Mouse (Mus musculus) midbrain, embryonic 16.5 days (tissue): ENCODE measurements at regions not wholly inside any gene's neighbourhood (a gene's known extent, or its start where the extent isn't known, plus 50 kb on each side); places are given as distances from the start of the nearest gene placed in this dataset.

Source experiments
- ATAC-seq: fragments of 200-750 bp; cut with Nextera tagmentation; 2 replicates; pipeline ENCODE4 v1.8.0; 2017; ENCODE audit warnings: moderate TSS enrichment
- H3K27ac ChIP-seq: fragments of 300-500 bp; sonication (generic); 2 replicates; pipeline ENCODE4 v1.5.1; 2014; ENCODE audit warnings: mild to moderate bottlenecking, low read length, mixed read lengths
- H3K27me3 ChIP-seq: fragments of 300-500 bp; sonication (generic); 2 replicates; pipeline ENCODE4 v1.6.1; 2014; ENCODE audit warnings: low read depth, low read length, mixed read lengths; ENCODE audit not compliant: control insufficient read depth, insufficient read depth
- H3K36me3 ChIP-seq: fragments of 300-500 bp; sonication (generic); 2 replicates; pipeline ENCODE4 v1.6.1; 2014; ENCODE audit warnings: mild to moderate bottlenecking, low read length, moderate library complexity, mixed read lengths; ENCODE audit not compliant: control insufficient read depth, insufficient read depth
- H3K4me1 ChIP-seq: fragments of 300-500 bp; sonication (generic); 2 replicates; pipeline ENCODE4 v1.6.1; 2014; ENCODE audit warnings: mild to moderate bottlenecking, low read length, mixed read lengths; ENCODE audit not compliant: control insufficient read depth, insufficient read depth
- H3K4me2 ChIP-seq: fragments of 300-500 bp; sonication (generic); 2 replicates; pipeline ENCODE4 v1.6.1; 2014; ENCODE audit warnings: mild to moderate bottlenecking, low read length, mixed read lengths
- H3K4me3 ChIP-seq: fragments of 300-500 bp; sonication (generic); 2 replicates; pipeline ENCODE4 v1.5.1; 2014; ENCODE audit warnings: low read depth, mild to moderate bottlenecking, low read length, moderate library complexity, mixed read lengths
- H3K9ac ChIP-seq: fragments of 300-500 bp; sonication (generic); 2 replicates; pipeline ENCODE4 v1.6.1; 2014; ENCODE audit warnings: low read depth, low read length, mixed read lengths
- H3K9me3 ChIP-seq: fragments of 300-500 bp; sonication (generic); replicated peaks from 2 replicates; pipeline ENCODE4 v1.6.1; 2014; ENCODE audit warnings: mild to moderate bottlenecking, low read length, mixed read lengths; ENCODE audit not compliant: control insufficient read depth, poor library complexity, severe bottlenecking
- WGBS: fragments of 180-500 bp; shearing (Covaris S2); extraction: QIAGEN DNeasy Blood & Tissue Kit; methylation state at CpG from one replicate; pipeline ENCODE4 v1.1.7; 2014; 5-methylcytosine and 5-hydroxymethylcytosine counted together

DNA sequence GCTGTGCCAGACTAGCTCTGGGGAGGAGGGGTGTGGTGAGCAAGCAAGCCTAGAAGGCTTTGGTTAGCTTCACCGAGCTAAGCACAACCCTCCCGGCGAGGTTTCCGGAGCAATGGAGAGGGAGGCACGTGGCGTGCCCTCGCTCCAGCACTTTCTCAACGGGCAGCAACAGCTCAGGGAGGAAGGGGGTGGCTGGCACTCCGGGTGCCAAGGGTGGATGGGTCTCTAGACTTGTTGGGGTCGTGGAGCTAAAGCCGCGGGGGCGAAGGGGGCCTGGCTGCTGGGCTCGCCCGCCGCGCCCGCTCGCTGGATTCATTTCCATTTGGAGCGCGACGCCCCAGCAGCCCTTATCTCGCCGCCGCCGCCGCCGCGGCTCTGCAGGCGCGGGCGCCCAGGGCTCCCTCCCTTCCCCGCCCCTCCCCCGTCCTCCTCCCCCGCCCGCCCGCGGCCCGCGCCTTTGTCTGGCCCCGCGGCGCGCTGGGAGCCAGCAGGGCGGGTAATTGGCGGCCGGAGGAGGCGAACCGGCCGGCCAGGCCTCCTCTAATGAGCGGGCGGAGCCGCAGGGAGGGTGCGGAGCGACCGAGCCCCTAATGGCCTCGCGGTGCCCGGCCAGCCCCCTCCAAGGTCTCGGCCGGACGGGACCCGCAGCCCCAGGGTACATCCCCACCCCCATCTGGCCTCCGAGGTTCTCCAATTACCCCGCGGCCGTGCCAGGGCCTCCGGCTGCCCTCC, 336.9 kb downstream of the H2al1j start:
- Histone ChIP-seq H3K4me3 (peak overlapping the region; percentile 41), H3K9me3 (no peaks in the 10 kb centered on the region), H3K4me1 (no peaks in the 10 kb centered on the region), H3K36me3 (no peaks in the 10 kb centered on the region), H3K27me3 (no peaks in the 10 kb centered on the region; the same call in 1 of the 2 replicates), H3K9ac (peak overlapping the region; percentile 78), H3K27ac (peak overlapping the region; percentile 80), H3K4me2 (peak overlapping the region; percentile 70)
- 16% methylated on average over 22 of the region's 68 CpGs for WGBS
- peak; percentile 88 for ATAC-seq

DNA sequence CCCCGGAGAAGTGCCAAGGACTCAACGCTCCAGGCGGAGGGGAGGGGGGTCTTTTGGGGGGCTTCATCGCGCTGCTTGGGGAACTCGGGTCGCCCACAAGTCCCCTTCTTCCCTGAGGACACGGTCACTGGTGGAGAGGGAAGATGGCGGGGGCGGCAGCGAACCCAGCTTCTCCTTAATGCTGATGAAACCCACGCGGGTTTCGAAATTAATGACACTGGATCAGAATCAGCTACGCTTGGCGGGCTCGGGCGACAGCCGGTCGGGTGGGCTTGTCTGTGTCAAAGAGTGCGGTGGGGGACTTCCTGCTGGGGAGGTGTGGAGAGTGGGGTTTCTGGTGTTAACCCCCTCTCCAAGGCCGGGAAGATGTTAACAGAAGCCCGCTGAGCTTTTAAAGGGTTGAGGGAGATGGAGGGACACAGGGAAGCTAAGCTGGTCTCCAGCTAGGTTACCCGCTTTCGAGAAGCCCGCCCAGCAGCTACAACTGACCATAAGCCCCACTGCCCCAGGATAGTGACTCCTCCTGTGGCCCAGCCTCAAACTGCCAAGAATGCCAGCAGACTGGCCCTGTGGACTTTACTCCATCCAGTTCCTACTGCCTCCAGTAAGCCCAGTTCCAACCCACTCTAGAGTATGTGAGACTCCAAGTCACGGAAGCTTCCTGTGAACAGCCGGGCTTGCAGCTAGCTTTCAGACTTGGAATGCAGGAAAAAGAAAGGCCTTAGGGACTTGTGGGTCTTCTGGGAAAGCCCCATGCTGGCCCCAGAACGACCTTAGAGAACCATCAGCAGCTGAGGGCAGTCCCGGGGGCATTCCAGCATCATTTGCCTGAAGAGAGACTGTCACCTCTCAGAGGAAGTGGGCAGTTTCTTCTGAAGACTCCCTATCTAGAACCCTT, 337.7 kb downstream of the H2al1j start:
- WGBS = 20% methylated on average over 30 of the region's 30 CpGs
- no peaks in the 10 kb centered on the region for H3K27me3 ChIP-seq
- H3K4me1 ChIP-seq = no peaks in the 10 kb centered on the region
- H3K4me2 ChIP-seq = peak overlapping the region; percentile 70
- ATAC-seq = peak; percentile 43; the same call in 1 of the 2 replicates
- peak overlapping the region; percentile 41 for H3K4me3 ChIP-seq
- H3K9ac ChIP-seq = peak overlapping the region; percentile 78
- no peaks in the 10 kb centered on the region for H3K36me3 ChIP-seq
- H3K27ac ChIP-seq = peak overlapping the region; percentile 80
- no peaks in the 10 kb centered on the region for H3K9me3 ChIP-seq

DNA sequence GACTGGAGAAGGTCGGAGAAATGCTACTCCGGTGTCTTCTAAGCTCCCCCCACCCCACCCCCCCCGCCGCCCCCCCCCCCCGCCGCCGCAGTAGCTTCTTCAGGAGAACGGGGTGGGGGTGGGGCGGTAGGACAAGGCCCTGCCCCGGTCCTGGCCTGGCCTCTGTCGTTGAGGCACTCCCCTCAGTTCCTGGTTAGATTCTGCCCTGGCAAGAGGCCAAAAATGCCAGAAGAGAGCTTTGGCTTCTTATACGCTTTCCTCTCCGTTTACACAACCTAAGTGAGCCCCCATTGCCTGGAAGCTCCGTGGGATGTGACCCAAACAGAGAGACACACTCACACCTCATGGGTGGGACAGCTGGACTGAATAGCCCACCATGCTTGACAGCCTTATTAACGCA, 338.9 kb downstream of the H2al1j start:
- H3K27me3 ChIP-seq = no peaks in the 10 kb centered on the region
- WGBS = 18% methylated on average over 6 of the region's 15 CpGs
- ATAC-seq = no peak

DNA sequence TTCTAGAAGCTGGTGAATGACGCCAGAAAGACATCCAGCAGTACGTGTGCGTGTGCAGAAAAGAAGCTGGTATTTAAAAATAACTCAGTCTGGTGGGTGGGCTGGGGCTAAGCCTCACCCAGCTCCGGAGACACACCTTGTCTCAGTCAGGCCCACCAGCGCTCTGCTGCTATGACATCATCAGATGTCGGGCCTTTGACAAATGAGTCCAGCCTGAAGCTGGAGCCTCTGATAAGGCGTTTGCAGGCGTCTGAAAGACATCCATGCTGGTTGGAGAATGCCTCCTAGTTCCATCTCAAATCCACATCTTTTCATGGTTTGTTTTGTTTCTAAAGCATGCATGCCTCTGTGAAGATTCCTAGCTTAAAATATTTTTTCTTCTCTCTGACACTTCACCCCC, 344.2 kb downstream of the H2al1j start:
- ATAC-seq = no peak
- no peak overlapping the region for H3K4me3 ChIP-seq
- no peak overlapping the region for H3K4me2 ChIP-seq
- 63% methylated on average over 8 of the region's 8 CpGs for WGBS
- no peak overlapping the region for H3K27ac ChIP-seq
- H3K36me3 ChIP-seq = no peaks in the 10 kb centered on the region
- H3K27me3 ChIP-seq = no peaks in the 10 kb centered on the region
- H3K9ac ChIP-seq = no peak overlapping the region
- H3K4me1 ChIP-seq = no peaks in the 10 kb centered on the region
- H3K9me3 ChIP-seq = no peaks in the 10 kb centered on the region

More for the DNA sequence above, 338.9 kb downstream of the H2al1j start:
- Histone ChIP-seq H3K27ac (no peak overlapping the region), H3K4me2 (no peak overlapping the region), H3K9ac (no peak overlapping the region), H3K4me3 (no peak overlapping the region), H3K4me1 (no peaks in the 10 kb centered on the region), H3K9me3 (no peaks in the 10 kb centered on the region), H3K36me3 (no peaks in the 10 kb centered on the region)

DNA sequence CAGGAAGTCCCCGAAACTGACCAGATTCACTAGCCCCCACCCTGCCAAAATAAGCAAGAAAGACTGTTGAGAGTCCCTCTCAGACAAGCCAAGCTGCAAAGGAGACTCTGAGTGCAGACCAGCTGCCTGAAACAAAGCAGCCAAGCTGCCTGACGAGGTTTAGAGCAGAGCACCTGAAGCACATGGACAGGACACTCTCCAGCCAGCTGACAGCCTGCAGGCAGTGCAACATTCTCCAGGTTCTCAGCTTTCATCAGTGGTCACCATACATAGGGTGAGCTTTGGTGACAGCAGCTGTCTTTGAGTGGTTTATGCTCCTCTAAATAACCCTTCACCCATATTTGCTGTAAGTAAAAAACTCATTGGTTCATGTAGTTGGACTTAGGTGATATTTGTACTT, 350.5 kb downstream of the H2al1j start:
- no peak overlapping the region for H3K9ac ChIP-seq
- H3K4me1 ChIP-seq = no peaks in the 10 kb centered on the region
- no peak overlapping the region for H3K4me3 ChIP-seq
- 72% methylated on average over 2 of the region's 2 CpGs for WGBS
- H3K4me2 ChIP-seq = no peak overlapping the region
- no peaks in the 10 kb centered on the region for H3K9me3 ChIP-seq
- H3K27ac ChIP-seq = no peak overlapping the region
- ATAC-seq = no peak
- H3K36me3 ChIP-seq = no peaks in the 10 kb centered on the region
- H3K27me3 ChIP-seq = no peaks in the 10 kb centered on the region

DNA sequence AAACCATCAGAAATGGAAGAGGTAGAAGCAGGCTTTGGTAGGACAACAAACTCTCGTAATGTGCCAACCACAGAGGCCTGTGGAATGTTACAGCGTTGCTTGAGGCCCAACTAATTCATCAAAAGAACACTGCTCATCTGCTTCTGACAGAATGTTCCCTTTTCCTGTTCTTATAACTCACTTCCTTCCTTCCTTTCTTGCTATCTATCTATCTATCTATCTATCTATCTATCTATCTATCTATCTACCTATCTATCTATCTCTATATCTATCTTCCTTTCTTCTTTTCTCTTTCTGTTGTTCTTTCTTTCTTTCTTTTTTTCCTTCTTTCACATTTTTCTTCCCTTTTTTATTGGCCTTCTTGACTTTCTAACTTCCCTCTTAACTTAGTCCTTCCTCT, 353.7 kb downstream of the H2al1j start:
- Histone ChIP-seq H3K9ac (no peak overlapping the region), H3K27me3 (no peaks in the 10 kb centered on the region), H3K4me3 (no peak overlapping the region), H3K27ac (no peak overlapping the region), H3K9me3 (no peaks in the 10 kb centered on the region), H3K36me3 (no peaks in the 10 kb centered on the region), H3K4me1 (no peaks in the 10 kb centered on the region), H3K4me2 (no peak overlapping the region)
- no peak for ATAC-seq
- 82% methylated on average over 2 of the region's 2 CpGs for WGBS

DNA sequence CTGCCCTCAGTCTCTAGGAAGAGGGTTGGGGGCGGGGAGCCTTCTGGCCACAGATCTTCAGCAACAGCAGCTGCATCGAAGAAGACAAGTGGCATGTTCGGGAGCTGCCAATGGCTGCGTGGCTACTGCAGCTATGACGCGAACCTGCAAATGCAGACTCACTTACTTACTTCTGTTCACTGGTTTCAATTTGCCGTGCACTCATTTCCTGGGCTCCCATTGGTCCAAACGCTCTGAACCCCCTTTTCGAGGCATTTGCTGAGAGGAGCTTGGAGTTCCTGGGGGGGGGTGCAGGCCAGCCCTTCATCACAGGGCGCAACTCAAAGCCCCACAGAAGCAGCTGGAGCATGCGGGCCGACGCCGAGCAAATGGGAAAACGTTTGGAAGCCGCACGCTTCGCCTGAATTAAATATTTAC, 362.4 kb downstream of the H2al1j start:
- Histone ChIP-seq H3K9ac (no peak overlapping the region; the same call in 1 of the 2 replicates), H3K36me3 (no peaks in the 10 kb centered on the region), H3K4me2 (no peak overlapping the region), H3K9me3 (no peaks in the 10 kb centered on the region), H3K4me1 (peaks cover 3% of the 10 kb centered on the region; the same call in 1 of the 2 replicates), H3K27me3 (no peaks in the 10 kb centered on the region), H3K27ac (no peak overlapping the region), H3K4me3 (no peak overlapping the region)
- WGBS = 39% methylated on average over 18 of the region's 18 CpGs
- peak; percentile 58; the same call in 1 of the 2 replicates for ATAC-seq

DNA sequence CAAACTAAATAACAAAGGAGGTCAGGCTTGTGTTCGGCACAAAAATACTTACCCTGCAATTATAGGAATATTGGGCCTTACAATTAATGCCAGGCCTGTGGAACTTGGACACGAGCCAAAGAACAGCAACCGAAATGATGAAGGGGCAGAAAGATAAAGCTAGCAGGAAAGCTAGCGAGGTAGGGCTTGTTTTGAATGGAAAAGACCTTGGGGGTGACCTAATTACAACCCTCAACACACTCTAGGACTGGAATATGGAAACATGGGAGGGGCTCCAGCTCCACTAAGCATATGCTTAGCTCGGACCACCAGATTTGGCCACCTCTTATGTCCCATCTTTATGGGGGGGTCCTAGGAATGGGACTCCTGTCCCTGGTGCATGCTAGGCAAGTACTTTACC, 362.8 kb downstream of the H2al1j start:
- Histone ChIP-seq H3K27me3 (no peaks in the 10 kb centered on the region), H3K27ac (no peak overlapping the region), H3K4me1 (peaks cover 3% of the 10 kb centered on the region; the same call in 1 of the 2 replicates), H3K36me3 (no peaks in the 10 kb centered on the region), H3K4me3 (no peak overlapping the region), H3K9me3 (no peaks in the 10 kb centered on the region), H3K4me2 (no peak overlapping the region), H3K9ac (no peak overlapping the region; the same call in 1 of the 2 replicates)
- WGBS = 41% methylated on average over 5 of the region's 5 CpGs
- no peak for ATAC-seq

DNA sequence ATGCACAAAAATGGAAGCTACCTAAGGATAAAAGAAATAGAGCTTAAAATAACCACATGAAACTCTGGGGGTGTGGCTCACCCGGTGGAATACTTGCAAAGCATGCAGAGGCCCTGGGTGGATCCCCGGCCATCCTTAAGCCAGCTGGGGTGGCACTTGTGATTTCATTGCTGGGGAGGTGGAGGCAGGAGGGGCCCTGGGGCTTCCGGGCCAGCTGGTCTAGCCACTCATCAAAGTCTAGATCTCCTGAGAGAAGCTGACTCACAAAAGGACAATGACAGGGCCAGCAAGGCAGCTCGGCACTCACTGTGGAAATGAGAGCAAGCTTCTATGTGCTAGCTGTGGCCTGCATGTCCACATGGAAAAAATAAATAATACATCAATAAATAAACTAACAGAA, 363.4 kb downstream of the H2al1j start:
- Histone ChIP-seq H3K27me3 (no peaks in the 10 kb centered on the region), H3K27ac (no peak overlapping the region), H3K36me3 (no peaks in the 10 kb centered on the region), H3K4me3 (no peak overlapping the region), H3K9ac (no peak overlapping the region), H3K9me3 (no peaks in the 10 kb centered on the region), H3K4me1 (peaks cover 3% of the 10 kb centered on the region; the same call in 1 of the 2 replicates), H3K4me2 (no peak overlapping the region)
- no peak for ATAC-seq
- WGBS = 42% methylated on average over 4 of the region's 4 CpGs
